Mouse (Mus musculus) kidney, embryonic 15.5 days (tissue): Measurements from ENCODE around the gene Nrxn2. TPM values are rescaled to one million over a fixed set of nuclear protein-coding genes. Genes with fewer than 3 reads are reported as not detected.

Source experiments
- ATAC-seq: fragments of 200-750 bp; cut with Nextera tagmentation; replicated peaks from 2 replicates; pipeline ENCODE4 v1.8.0; 2017; ENCODE audit warnings: moderate TSS enrichment; ENCODE audit not compliant: low FRiP score
- H3K27ac ChIP-seq: fragments of 300-500 bp; sonication (generic); 2 replicates; pipeline ENCODE4 v1.5.1; 2015; ENCODE audit warnings: mild to moderate bottlenecking, inconsistent platforms
- H3K27me3 ChIP-seq: fragments of 300-500 bp; sonication (generic); 2 replicates; pipeline ENCODE4 v1.6.1; 2015; ENCODE audit warnings: inconsistent platforms
- H3K36me3 ChIP-seq: fragments of 300-500 bp; sonication (generic); 2 replicates; pipeline ENCODE4 v1.6.1; 2015; ENCODE audit warnings: inconsistent platforms
- H3K4me1 ChIP-seq: fragments of 300-500 bp; sonication (generic); 2 replicates; pipeline ENCODE4 v1.6.1; 2015; ENCODE audit warnings: inconsistent platforms
- H3K4me2 ChIP-seq: fragments of 300-500 bp; sonication (generic); 2 replicates; pipeline ENCODE4 v1.6.1; 2015; ENCODE audit warnings: moderate library complexity, mild to moderate bottlenecking, inconsistent platforms
- H3K4me3 ChIP-seq: fragments of 300-500 bp; sonication (generic); replicated peaks from 2 replicates; pipeline ENCODE4 v1.5.1; 2015; ENCODE audit warnings: mild to moderate bottlenecking, inconsistent platforms
- H3K9ac ChIP-seq: fragments of 300-500 bp; sonication (generic); 2 replicates; pipeline ENCODE4 v1.6.1; 2015; ENCODE audit warnings: mild to moderate bottlenecking, inconsistent platforms
- H3K9me3 ChIP-seq: fragments of 300-500 bp; sonication (generic); replicated peaks from 2 replicates; pipeline ENCODE4 v1.6.1; 2016; ENCODE audit warnings: inconsistent platforms
- WGBS: fragments of 180-500 bp; shearing (Covaris S2); methylation state at CpG from one replicate; pipeline ENCODE4 v1.1.7; 2015; ENCODE audit warnings: mixed read lengths; 5-methylcytosine and 5-hydroxymethylcytosine counted together
- polyA plus RNA-seq: library from polyadenylated mRNA; unstranded; fragments of >200 nt; fragmentation: Nextera tagmentation; extraction: Ambion mirVana; gene quantifications from 2 replicates; pipeline ENCODE4 v1.2.1, GENCODE M21; 2015

The Nrxn2 gene
- polyA plus RNA-seq, 1 experiment from 2014 or later: 6.3 TPM

DNA sequence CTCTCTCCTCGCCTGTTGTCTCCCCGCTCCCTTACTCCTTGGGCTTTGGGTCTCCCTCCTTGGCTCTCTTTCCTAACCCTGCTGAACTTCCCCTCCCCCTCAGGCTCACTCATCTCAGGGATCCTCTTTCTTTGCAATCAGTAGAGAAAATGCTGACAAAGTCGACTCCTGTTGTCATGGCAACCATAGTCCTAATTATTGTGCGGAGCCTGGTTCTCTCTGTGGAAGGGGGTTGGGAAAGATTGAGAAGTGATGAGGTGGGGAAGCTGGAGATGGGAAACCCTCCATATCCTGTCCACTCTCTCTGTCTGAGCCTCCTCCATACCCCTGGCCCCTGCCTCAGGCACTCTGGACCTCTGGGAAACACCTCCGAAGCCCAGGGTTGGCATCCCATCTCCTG, 100.1 kb downstream of the Nrxn2 start:
- ATAC-seq: no peak
- Histone ChIP-seq H3K4me3 (no peak overlapping the region), H3K9ac (no peak overlapping the region), H3K27me3 (peaks cover 13% of the 10 kb centered on the region), H3K9me3 (no peaks in the 10 kb centered on the region), H3K4me2 (no peak overlapping the region), H3K27ac (no peak overlapping the region), H3K4me1 (peaks cover 20% of the 10 kb centered on the region), H3K36me3 (no peaks in the 10 kb centered on the region)
- 54% methylated on average over 5 of the region's 5 CpGs for WGBS

GRCm38 (mm10) chr19:6519483-6519882, 101.0 kb downstream of the Nrxn2 start:
- peaks cover 20% of the 10 kb centered on the region for H3K4me1 ChIP-seq
- no peak overlapping the region for H3K9ac ChIP-seq
- H3K4me2 ChIP-seq: no peak overlapping the region
- H3K27me3 ChIP-seq: peaks cover 5% of the 10 kb centered on the region
- no peaks in the 10 kb centered on the region for H3K9me3 ChIP-seq
- 68% methylated on average over 2 of the region's 2 CpGs for WGBS
- H3K4me3 ChIP-seq: no peak overlapping the region
- ATAC-seq: no peak; the same call in 1 of the 2 replicates
- no peaks in the 10 kb centered on the region for H3K36me3 ChIP-seq
- H3K27ac ChIP-seq: no peak overlapping the region

- Histone ChIP-seq H3K9me3 (no peaks in the 10 kb centered on the region), H3K4me1 (peaks cover 26% of the 10 kb centered on the region), H3K27ac (no peak overlapping the region), H3K36me3 (no peaks in the 10 kb centered on the region), H3K4me3 (no peak overlapping the region), H3K9ac (no peak overlapping the region), H3K4me2 (no peak overlapping the region), H3K27me3 (no peaks in the 10 kb centered on the region)
- 54% methylated on average over 3 of the region's 3 CpGs for WGBS
- ATAC-seq: no peak
These were observed 103.1 kb downstream of the Nrxn2 start for GRCm38 (mm10) chr19:6521630-6522029.

DNA sequence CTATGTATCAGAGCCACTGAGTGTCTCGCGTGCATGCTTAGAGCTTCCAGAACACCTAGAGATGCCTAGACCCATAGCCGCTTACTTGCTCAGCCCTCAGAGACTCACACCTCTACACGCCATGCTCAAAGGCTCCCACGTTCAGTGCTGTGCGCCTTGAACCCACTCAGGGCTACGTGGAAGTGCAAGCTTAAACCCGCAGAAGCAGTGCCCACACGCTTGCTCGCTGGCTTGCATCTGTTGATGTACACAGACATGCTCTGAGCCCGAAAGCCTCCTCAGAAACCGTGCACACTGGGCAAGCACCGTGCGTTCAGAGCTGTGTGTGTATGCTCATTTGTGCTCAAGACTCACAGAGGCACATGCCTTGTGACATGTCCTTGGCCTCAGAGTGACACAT, 103.8 kb downstream of the Nrxn2 start:
- Histone ChIP-seq H3K4me3 (no peak overlapping the region), H3K27ac (no peak overlapping the region), H3K4me2 (no peak overlapping the region), H3K4me1 (peaks cover 26% of the 10 kb centered on the region), H3K27me3 (no peaks in the 10 kb centered on the region), H3K9me3 (no peaks in the 10 kb centered on the region), H3K9ac (no peak overlapping the region), H3K36me3 (no peaks in the 10 kb centered on the region)
- WGBS: 88% methylated on average over 14 of the region's 14 CpGs
- no peak for ATAC-seq

- Histone ChIP-seq H3K9me3 (no peaks in the 10 kb centered on the region), H3K4me1 (peaks cover 42% of the 10 kb centered on the region), H3K4me3 (no peak overlapping the region), H3K4me2 (no peak overlapping the region), H3K9ac (no peak overlapping the region), H3K36me3 (no peaks in the 10 kb centered on the region), H3K27ac (no peak overlapping the region), H3K27me3 (0 out of 2 replicates have a peak, but pooled peaks cover 1% of the 10 kb centered on the region)
- no peak for ATAC-seq
- 75% methylated on average over 4 of the region's 4 CpGs for WGBS
These were observed 106.5 kb downstream of the Nrxn2 start for GRCm38 (mm10) chr19:6525023-6525422.

GRCm38 (mm10) chr19:6526010-6526409, 107.5 kb downstream of the Nrxn2 start:
- H3K4me2 ChIP-seq: no peak overlapping the region
- peaks cover 4% of the 10 kb centered on the region; the same call in 1 of the 2 replicates for H3K27me3 ChIP-seq
- H3K4me3 ChIP-seq: no peak overlapping the region
- no peaks in the 10 kb centered on the region for H3K36me3 ChIP-seq
- peaks cover 50% of the 10 kb centered on the region for H3K4me1 ChIP-seq
- no peaks in the 10 kb centered on the region for H3K9me3 ChIP-seq
- H3K9ac ChIP-seq: no peak overlapping the region
- no peak for ATAC-seq
- WGBS: 89% methylated on average over 9 of the region's 9 CpGs
- no peak overlapping the region for H3K27ac ChIP-seq

DNA sequence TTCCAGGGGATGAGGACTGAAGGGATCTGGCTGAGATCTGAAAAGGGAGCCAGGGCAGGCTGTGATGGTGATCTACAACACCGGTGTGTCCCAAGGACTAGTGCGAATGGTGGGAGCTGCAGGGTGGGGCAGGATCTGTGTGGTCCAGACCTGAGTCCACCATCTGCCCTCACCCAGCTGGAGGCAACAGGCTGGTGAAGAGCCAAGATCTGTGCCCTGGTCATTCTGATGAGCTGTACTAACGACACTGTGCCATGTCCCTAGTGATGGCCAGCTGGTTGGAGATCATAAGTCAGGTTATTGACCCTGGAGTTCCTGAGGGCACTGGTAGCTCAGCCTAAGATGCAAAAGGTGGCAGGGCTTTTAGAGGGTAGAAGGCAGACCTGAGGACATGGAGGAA, 108.9 kb downstream of the Nrxn2 start:
- Histone ChIP-seq H3K4me3 (no peak overlapping the region), H3K27me3 (peaks cover 19% of the 10 kb centered on the region), H3K4me1 (peaks cover 64% of the 10 kb centered on the region), H3K27ac (peak overlapping the region; percentile 46; the same call in 1 of the 2 replicates), H3K36me3 (no peaks in the 10 kb centered on the region), H3K4me2 (no peak overlapping the region), H3K9me3 (no peaks in the 10 kb centered on the region), H3K9ac (no peak overlapping the region)
- ATAC-seq: no peak
- 75% methylated on average over 3 of the region's 3 CpGs for WGBS

GRCm38 (mm10) chr19:6527839-6528531, 109.5 kb downstream of the Nrxn2 start:
- Histone ChIP-seq H3K9me3 (no peaks in the 10 kb centered on the region), H3K4me1 (peaks cover 70% of the 10 kb centered on the region), H3K27me3 (peaks cover 24% of the 10 kb centered on the region), H3K36me3 (no peaks in the 10 kb centered on the region), H3K4me2 (no peak overlapping the region; the same call in 1 of the 2 replicates), H3K27ac (peak overlapping the region; percentile 46), H3K4me3 (no peak overlapping the region), H3K9ac (no peak overlapping the region)
- WGBS: 64% methylated on average over 17 of the region's 17 CpGs
- ATAC-seq: no peak

GRCm38 (mm10) chr19:6529265-6529985, 110.9 kb downstream of the Nrxn2 start:
- no peaks in the 10 kb centered on the region for H3K36me3 ChIP-seq
- peak overlapping the region; percentile 47 for H3K4me2 ChIP-seq
- ATAC-seq: peak; percentile 22; the same call in 1 of the 2 replicates
- H3K9ac ChIP-seq: no peak overlapping the region
- WGBS: 50% methylated on average over 14 of the region's 14 CpGs
- H3K27ac ChIP-seq: peak overlapping the region; percentile 56
- peaks cover 71% of the 10 kb centered on the region for H3K4me1 ChIP-seq
- no peak overlapping the region for H3K4me3 ChIP-seq
- H3K27me3 ChIP-seq: peaks cover 39% of the 10 kb centered on the region
- no peaks in the 10 kb centered on the region for H3K9me3 ChIP-seq

DNA sequence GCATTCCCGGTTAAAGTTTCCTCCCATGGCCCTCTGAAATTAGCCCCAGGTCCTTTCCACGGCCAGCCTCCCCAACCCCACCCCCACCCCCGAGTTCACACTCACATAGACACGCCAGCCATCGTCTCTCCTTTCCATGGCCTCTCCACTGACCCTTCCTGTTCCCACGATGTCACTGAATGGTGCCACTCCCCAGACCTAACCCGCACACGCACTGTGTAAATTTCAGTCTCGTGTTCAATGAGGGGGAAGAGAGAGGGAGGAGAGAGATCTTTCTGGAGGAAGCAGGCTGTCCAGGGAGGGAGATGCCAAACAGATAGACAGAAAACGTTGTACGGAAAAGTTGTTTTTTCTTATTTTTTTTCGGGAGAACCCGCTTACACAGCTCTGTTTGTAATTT, 111.8 kb downstream of the Nrxn2 start:
- Histone ChIP-seq H3K27ac (peak overlapping the region; percentile 56), H3K9ac (0 out of 2 replicates have a peak overlapping the region, but pooled peaks have one; percentile 23), H3K4me3 (peak overlapping the region; percentile 14; the same call in 1 of the 2 replicates), H3K9me3 (no peaks in the 10 kb centered on the region), H3K27me3 (peaks cover 40% of the 10 kb centered on the region), H3K4me2 (peak overlapping the region; percentile 47), H3K4me1 (peaks cover 62% of the 10 kb centered on the region), H3K36me3 (no peaks in the 10 kb centered on the region)
- ATAC-seq: no peak
- WGBS: 18% methylated on average over 13 of the region's 13 CpGs

DNA sequence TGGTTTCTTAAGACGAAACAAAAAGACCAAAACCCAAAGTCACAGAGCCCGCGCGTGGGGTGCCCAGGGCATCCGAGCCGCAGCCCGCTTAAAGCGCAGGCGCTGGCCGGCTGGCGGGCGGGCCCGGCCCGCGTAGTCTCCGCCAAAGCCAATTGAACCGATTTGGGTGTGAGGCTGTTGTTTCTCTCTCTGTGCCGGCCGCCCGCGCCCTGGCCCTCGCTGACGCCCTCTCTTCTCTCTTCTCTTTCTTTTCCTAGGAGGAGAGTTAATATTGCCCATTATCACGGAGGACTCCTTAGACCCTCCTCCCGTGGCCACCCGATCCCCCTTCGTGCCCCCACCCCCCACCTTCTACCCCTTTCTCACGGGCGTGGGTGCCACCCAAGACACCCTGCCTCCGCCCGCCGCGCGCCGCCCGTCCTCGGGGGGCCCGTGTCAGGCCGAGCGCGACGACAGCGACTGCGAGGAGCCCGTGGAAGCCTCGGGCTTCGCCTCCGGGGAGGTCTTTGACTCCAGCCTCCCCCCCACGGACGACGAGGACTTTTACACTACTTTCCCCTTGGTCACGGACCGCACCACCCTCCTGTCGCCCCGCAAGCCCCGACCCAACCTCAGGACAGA, 112.6 kb downstream of the Nrxn2 start:
- peak overlapping the region; percentile 94 for H3K4me2 ChIP-seq
- H3K27me3 ChIP-seq: peaks cover 40% of the 10 kb centered on the region
- peak overlapping the region; percentile 59 for H3K9ac ChIP-seq
- H3K4me3 ChIP-seq: peak overlapping the region; percentile 52
- H3K36me3 ChIP-seq: no peaks in the 10 kb centered on the region
- no peak for ATAC-seq
- peak overlapping the region; percentile 73 for H3K27ac ChIP-seq
- WGBS: under 1% methylated on average over 56 of the region's 56 CpGs
- no peaks in the 10 kb centered on the region for H3K9me3 ChIP-seq
- peaks cover 62% of the 10 kb centered on the region for H3K4me1 ChIP-seq
